Mouse (Mus musculus) brain, embryonic 14.5 days (tissue): ENCODE data around the gene Atxn7l1.

Experiments
- CTCF ChIP-seq: fragments of 200-500 bp; IDR thresholded peaks from 2 replicates; pipeline ENCODE4 v1.5.1; 2012; ENCODE audit warnings: inconsistent platforms, mild to moderate bottlenecking, moderate library complexity, borderline replicate concordance; ENCODE audit not compliant: insufficient read depth, insufficient read length; ENCODE audit errors: extremely low read depth
- POLR2A ChIP-seq: fragments of 200-500 bp; IDR thresholded peaks from 2 replicates; pipeline ENCODE4 v1.6.1; 2012; ENCODE audit warnings: mild to moderate bottlenecking, inconsistent platforms, borderline replicate concordance; ENCODE audit not compliant: poor library complexity, insufficient read depth, insufficient read length, severe bottlenecking; ENCODE audit errors: extremely low read depth

DNA sequence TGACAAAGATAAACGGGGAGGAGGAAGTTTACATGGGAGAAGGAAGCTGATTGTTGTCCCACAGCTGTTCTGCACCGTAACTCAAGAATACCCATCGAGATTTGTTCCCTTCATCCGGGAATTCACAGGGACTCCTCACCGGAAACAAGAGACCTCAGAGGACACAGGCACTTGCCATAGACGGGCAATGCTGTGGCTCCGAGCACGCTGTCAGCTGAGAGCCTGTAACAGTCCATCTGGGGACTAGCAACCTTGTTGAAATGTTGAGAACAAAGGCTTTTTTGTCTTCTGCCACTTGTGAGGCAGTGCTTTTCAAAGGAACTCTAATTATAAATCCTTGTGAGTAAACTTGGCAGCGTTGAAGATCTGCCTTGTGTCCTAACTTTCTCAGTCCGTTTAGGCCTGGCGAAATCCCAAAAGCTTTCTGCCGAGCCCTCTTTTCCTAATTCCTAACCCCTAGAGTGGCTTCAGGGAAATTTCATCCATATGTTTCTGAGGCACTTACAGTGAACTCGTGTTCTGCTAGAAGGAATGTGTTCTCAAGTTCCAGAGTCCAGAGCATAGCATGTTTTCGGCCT, 36.5 kb upstream of the Atxn7l1 start:
- TF ChIP-seq POLR2A = no peak
- TF ChIP-seq CTCF = no peak
